Mouse (Mus musculus) right cerebral cortex, adult 2 months (tissue): Measurements from ENCODE around the gene Hsd17b13.
"Not testable (repeated sequence)": the region's sequence is repeated elsewhere in the genome, so short reads cannot be mapped to it uniquely, and the experiment has no call there.

ENCODE experiments used
- DNase-seq, 2 experiments: peaks; one replicate each; pipeline ENCODE4 v3.0.0; 2021 to 2022; ENCODE audit warnings: low spot score in 2 of 2

The Hsd17b13 gene

GRCm38 (mm10) chr5:103977297-103977696 is at the start of gene Hsd17b13:
Gene Hsd17b13 (minus strand): TSS chr5:103977410.
- DNase-seq = no peak

- DNase-seq = no peak
Observed at GRCm38 (mm10) chr5:104025245-104025854, 48.1 kb upstream of the Hsd17b13 start.

GRCm38 (mm10) chr5:104024762-104025161 is 47.6 kb upstream of the Hsd17b13 start:
- DNase-seq = no peak

GRCm38 (mm10) chr5:104024193-104024592 is 47.0 kb upstream of the Hsd17b13 start:
- DNase-seq = not testable (repeated sequence)

GRCm38 (mm10) chr5:104023289-104024020 is 46.2 kb upstream of the Hsd17b13 start:
- DNase-seq = no peak

- DNase-seq = no peak
Observed at GRCm38 (mm10) chr5:104022558-104022957, 45.3 kb upstream of the Hsd17b13 start.

- DNase-seq = peak; percentile 72 to 75
Observed at GRCm38 (mm10) chr5:104021597-104022378, 44.6 kb upstream of the Hsd17b13 start, which contains the start of gene Hsd17b11. Gene Hsd17b11 (minus strand): TSS chr5:104021919.

- no peak for DNase-seq
Observed at GRCm38 (mm10) chr5:104011419-104011818, 34.2 kb upstream of the Hsd17b13 start.

GRCm38 (mm10) chr5:104010261-104010660 is 33.1 kb upstream of the Hsd17b13 start:
- no peak for DNase-seq

- DNase-seq = no peak
Observed at GRCm38 (mm10) chr5:104009421-104009820, 32.2 kb upstream of the Hsd17b13 start.

- no peak for DNase-seq
Observed at GRCm38 (mm10) chr5:104007801-104008200, 30.6 kb upstream of the Hsd17b13 start.

- no peak for DNase-seq
Observed at GRCm38 (mm10) chr5:104006811-104007210, 29.6 kb upstream of the Hsd17b13 start.

GRCm38 (mm10) chr5:104003955-104004354 is 26.7 kb upstream of the Hsd17b13 start:
- no peak for DNase-seq

GRCm38 (mm10) chr5:104003256-104003931 is 26.2 kb upstream of the Hsd17b13 start:
- DNase-seq = no peak

GRCm38 (mm10) chr5:104002549-104003255 is 25.5 kb upstream of the Hsd17b13 start:
- DNase-seq = no peak

GRCm38 (mm10) chr5:103999738-104000137 is 22.5 kb upstream of the Hsd17b13 start:
- peak; percentile 79 to 82 for DNase-seq

- DNase-seq = peak; percentile 51 to 59
Observed at GRCm38 (mm10) chr5:103998739-103999138, 21.5 kb upstream of the Hsd17b13 start.

- peak; percentile 29 to 34 for DNase-seq
Observed at GRCm38 (mm10) chr5:103995181-103995580, 18.0 kb upstream of the Hsd17b13 start.

GRCm38 (mm10) chr5:103994669-103995068 is 17.5 kb upstream of the Hsd17b13 start:
- no peak for DNase-seq

- DNase-seq = no peak
Observed at GRCm38 (mm10) chr5:103993601-103994000, 16.4 kb upstream of the Hsd17b13 start.

- no peak for DNase-seq
Observed at GRCm38 (mm10) chr5:103992831-103993230, 15.6 kb upstream of the Hsd17b13 start.
